Mouse (Mus musculus) kidney, adult 18-20 months (tissue): ENCODE data around the gene 1110059E24Rik.
"Not testable (repeated sequence)": the region's sequence is repeated elsewhere in the genome, so short reads cannot be mapped to it uniquely, and the experiment has no call there.

ENCODE experiments used
- DNase-seq: peaks from one replicate; pipeline ENCODE4 v3.0.0; 2021

1110059E24Rik gene

DNA sequence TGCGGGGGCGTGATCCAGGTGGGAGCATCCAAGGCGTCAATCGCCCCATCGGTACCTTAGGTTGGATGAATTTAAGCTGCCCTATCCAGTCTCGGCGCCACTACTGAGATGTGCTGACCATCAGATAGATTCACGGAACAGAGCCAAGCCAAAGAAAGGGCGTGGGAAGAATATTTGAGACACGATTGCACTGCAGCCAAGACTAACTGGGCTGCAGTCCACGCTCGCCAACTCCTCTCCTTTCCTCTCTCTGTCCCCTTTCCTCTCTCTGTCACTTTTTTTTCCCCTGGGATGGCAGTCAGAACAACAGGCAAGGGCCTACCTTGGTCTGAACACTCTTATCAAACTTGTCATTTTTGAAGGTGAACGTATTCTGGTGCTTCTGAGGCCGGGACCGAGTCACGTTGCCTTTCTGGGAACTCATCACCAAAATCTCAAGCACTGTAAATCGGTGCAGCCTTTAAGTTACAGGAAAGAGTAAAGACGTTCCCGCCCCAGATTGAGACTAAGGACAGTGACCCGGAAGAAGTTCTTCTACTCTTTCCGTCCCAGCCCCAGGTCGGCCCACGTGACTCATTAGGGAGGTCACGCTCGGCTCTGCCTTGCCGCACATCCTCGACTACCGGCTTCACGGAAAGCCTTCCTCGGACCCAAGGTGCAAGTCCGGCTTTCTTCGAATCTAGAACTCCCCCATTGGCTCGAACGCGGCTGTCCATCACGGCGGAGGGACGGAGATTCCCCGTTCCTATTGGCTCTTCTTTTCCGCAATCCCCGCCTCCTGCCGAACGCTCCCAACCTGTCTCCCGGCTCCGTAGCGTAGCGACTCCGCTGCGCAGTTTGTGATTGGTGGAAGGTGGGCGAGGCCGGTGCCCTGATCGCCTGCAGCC, at the start of gene 1110059E24Rik:
Gene 1110059E24Rik, minus strand, starts transcription at position 692 of the 887 bp plus-strand sequence.
- peak; percentile 97 for DNase-seq

DNA sequence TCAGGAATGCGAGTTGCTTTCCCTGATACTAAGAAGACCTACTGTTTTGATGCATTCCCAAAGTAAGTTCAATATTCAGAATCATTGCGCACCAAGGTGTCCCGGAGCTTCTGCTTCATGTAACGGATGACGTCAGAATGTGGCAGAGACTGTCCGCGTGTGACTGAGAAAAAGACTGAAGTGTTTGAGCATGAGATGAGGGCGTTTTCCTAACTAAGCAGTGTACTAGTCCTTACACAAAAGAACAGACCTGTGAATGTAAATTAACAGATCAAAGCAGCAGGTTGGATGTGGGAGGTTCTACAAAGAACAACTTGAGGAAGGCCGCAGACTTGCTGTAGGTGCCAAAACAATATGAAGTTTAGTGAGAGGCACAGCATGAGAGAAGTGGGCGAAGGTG, 28.2 kb upstream of the 1110059E24Rik start:
- DNase-seq: no peak

DNA sequence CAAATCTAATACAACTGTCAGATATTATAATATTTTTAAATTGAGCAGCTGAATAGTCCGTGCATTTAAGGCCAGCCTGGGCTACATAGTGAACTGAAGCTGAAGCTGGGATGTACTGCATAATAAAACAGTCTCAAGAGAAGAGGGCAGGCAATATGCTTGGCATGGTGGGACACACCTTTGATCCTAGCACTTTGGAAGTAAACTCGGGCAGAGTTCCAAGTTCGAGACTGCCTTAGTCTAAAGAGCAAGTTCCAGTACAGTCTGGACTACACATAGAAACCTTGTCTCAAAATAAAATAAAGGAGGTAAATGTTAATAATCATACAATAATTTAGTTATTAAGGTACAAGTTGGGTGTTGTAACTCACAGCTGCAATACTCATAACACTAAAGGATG, 27.3 kb upstream of the 1110059E24Rik start:
- no peak for DNase-seq

DNA sequence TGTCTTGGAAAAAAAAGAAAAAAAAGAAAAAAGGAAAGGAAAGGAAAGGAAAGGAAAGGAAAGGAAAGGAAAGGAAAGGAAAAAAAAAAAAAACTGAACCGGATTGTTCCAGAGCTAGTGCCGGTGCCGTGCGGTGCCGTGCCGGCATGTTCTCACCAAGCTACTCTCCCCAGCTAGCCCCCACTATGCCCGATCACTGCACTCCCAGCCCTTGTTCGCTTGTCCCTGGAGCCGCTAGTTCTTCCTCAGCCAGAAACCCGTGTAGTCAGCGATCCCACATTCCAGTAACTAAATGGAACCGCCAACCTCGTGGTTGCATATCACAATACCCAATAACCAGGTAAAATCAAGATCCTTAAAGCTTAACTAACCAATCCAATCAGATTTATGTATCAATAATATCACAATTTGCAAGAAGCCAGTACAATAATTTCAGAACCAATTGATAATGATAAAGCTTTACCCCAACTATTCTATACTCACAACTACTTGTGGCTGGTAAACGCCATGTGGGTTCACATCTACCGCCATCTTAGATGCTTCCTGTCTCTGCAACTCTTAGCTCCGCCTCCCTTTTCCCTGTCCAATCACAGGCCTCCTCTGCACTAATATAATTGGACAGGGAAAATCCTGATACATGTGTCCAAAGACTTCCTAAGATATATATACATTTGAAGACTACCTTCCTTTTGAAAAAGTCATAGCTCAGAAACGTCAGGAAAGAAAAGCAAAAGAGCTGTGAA, 21.7 kb upstream of the 1110059E24Rik start:
- no peak for DNase-seq

DNA sequence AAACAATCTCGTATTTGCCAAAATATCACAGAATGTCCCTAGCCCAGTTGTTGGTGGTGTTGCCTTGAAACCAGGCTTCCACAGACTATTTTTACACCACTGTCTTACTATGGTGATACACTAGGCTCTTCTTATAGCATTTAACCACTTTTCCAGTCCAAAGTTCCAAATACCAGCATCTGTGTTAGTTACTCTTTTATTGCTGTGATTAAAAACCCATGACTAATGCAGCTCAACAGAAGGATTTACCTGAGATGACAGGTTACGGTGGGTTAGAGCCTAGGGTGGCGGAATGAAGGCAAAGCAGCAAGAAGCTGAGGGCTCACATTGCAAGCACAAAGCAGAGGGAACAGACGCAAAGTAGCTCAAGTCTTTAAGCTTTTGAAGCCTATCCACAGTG, 16.9 kb upstream of the 1110059E24Rik start:
- DNase-seq: no peak

DNA sequence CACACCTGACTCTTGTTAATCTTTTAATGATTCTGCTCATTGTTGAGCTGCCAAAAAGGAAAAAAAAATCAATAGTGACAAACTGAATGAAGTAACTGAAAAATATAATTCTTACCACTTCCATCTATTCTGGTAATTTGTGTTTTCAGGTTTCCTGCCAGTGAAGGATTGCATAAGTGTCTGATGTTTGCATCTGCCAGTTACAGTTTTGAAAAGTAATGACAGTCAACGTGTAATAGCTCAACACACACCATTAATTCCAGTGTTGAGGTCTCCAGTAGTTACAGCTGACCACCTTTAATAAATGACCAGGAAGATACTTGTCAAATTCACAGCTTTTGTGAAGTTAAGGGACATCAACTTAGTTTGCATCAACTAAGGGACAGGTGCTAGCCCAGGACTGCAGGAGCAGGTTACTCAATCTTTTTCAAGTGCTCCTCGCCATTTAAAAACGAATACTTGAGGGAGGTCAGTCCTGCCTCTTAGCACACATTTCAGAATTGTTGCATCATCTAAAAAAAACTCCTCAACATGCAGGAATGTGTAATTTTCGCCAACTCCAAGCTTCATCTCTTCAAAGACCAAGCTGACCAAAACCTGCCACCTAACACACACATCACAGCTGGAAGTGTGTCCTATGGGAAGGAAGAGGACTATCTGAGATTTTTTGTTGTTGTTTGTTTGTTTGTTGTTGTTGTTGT, 11.1 kb upstream of the 1110059E24Rik start:
- DNase-seq: no peak

DNA sequence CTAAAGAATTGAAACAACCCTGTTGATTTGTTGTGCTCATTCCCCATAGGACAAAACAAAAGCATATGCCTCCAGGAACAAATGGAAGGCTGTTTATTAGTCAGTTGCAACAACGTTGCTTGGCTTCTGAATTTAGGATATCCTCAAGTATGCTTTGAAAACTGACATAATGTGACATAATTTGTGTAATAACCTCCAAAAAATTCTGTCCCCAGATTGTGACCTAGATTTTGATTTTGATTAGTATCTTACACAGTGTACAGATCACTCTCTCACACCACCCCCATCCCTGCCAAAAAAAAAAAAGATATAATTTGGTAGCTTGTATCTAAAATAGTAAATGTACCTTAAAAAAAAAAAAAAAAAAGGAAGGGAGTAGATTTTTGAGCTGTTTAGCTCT, 8.0 kb upstream of the 1110059E24Rik start:
- DNase-seq: no peak

DNA sequence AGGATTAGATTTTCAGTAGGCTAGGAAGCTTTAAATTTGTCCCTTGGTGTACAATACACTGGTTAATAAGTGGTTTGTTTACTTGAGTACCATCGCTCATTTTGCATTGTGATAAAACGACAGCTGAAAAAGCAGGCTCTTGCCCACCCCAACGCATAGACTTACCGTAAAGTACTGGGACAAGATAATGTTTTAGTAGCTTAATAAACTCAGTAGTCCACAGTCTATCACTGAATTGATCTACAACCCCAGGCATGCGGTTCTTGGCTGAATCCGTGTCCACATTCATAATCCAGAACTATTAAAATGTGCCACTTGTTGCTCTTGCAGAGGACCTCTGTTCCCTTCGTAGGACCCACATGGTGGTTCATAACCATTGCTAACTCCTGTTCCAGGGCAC, 2.0 kb upstream of the 1110059E24Rik start:
- DNase-seq: no peak

DNA sequence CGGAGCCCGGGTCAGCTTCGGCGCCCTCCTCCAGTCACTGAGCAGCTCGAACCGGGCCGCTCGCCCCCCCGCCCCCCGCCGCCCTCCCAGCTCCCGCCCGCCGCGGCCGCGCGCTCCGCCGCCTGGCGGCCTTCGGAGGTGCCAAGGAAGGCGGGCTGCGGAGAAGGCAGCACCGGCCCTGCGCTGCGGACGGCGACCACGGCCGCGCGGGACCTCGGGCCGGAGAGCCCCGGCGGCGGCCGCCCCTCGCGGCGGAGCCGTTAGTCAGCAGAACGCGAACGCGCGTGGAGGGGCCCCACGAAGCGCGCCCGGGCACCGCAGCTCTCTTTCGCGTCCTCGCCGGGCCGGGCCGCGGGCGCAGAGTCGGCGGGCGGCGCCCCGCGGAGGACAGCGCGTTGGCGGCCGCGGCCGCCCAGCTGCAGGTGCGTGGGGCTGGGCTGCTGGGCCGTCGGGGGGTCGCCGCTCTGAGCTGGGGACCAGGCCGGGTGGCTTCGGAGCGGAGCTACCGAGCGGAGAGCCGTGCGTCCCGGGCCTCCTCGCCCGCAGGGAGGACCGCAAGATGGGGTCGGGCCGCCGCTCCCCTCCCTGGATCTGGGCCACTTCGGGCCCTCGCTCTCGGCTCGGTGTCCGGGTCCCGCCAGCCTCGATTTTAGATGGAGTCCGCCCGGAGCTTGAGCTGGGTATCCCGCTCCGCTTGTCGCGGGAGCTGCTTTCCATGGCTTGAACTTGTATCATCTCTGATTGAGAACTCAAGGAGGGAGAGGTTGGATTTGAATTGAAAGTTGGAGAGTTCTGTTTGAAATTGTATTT, 601 bp upstream of the 1110059E24Rik start, which contains the start of gene Abhd17b:
Gene Abhd17b, plus strand, starts transcription at position 14 of the 810 bp plus-strand sequence.
- DNase-seq: peak; percentile 69

DNA sequence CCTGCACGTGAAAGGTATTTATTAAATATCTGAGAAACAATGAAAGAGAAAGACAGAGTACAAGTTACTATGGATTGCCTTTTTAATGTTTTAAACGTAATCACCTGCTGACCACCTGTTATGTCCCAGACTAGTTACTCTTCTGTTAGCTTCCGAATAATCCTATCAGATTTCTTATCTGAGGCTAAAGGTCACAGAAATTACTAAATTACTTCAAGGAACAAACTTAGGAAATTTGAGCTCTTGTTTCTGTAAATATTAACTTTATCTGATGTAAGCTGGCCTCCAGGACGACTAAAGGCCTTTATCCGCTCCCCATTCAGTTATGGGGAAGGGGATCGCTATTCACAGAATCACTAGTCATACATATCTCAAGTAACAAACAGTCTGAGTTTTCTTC, 1.1 kb downstream of the 1110059E24Rik start:
- DNase-seq: no peak

DNA sequence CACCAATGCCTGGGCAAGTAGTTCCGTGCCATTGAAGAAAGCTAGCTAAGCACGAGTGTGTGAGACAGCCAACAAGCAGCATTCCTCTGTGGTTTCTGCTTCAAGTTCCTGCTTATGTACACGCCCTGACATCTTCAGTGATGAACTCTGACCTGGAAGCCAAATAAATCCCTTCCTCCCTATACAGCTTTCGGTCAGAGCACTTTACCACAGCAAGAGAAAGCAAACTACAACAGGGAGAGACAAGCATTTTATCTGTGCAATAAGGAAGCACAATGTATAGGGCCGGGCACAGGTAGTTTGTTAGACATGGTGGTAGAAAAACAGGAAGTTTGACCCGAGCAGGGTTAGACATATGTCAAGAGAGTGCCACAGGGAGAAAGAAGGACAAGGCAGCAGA, 6.6 kb downstream of the 1110059E24Rik start:
- DNase-seq: no peak

DNA sequence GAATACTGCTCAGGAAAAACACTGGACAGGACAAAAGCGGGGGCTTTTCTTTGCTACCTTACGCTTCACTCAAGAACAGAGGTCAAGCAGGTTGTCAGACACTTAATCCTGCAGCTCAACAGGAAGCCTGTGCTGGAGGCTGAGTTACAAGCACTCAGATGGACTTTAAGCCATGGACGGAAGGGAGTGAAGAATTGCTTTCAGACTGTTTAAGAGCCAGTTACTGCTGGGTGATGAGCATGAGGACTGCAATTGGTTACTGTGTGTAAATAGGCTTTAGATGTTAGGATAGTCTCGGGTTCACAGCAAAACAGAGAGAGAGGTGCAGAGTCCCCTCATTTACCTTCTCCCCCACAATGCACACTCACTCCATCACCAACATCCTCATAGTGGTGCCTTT, 7.5 kb downstream of the 1110059E24Rik start:
- DNase-seq: no peak

DNA sequence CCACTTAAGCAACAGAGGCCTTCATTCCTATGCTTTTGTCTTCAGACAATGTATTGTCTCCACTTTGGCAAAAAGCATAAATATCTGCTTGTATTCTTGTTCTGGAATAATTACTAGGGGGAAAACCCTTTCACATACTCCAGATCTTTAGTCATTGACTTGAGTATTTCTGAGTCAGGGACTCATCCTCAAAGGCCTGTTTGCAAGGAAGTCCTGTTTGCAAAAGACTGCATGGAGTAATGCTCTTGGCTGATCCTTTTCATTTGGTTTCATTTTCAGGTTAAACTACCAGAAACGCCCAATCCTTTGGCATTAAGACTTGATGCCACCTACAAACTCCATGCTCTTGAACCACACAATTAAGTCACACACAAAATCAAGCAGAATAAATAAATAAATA, 8.8 kb downstream of the 1110059E24Rik start:
- no peak for DNase-seq

DNA sequence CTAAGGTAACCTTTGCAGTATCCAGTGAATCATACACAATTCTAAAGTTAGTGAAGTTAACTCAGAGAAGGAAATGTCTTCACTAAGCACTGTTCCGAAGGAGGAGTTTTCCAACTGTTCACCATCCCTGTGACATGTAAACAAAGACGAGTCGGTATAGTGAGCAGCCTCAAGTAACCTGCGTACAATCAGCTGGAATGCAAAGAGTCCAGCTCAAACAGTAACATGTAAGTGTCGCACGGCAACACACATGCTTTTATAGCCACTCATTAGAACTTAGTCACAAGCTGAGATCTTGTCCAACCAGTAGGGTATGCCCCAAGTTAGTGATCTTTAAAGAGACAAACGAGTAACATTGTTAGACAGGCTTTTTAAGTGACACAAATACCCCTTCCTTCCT, 15.1 kb downstream of the 1110059E24Rik start:
- no peak for DNase-seq

DNA sequence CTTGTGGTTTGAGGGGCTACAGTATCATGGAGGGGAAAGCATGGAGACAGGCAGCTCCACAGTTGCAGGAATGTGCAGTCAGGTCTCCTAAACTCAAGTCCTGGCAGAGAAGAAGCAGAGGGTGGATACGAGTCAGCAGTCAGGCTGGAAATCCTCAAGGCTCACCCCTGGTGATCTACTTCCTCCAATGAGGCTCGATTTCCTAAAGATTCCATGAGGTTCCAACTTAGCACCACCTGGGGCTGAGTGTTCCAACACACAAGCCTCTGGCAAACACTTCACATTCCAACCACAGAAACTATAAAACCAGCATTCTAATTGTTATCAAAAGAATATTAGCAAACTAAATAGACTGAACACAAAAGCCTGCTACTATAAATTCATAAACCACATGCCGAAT, 15.9 kb downstream of the 1110059E24Rik start:
- no peak for DNase-seq

DNA sequence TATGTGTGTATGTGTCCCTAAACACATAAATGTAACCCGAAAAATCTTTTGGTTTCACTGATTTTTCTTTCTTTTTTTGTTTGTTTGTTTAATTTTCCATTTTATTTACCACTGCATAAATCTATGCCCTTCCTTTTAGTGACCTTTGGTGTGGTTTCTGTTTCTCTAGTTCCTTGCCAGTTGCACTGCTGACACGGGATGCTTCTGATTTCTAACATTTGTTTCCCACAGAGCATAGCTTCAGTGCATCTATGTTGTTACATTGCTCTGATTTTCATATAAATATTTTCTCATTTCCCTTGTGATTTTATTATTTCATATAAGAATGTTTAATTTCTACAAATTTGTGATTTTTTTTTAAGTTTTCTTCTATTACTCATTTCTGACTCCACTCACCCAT, 17.4 kb downstream of the 1110059E24Rik start:
- no peak for DNase-seq

DNA sequence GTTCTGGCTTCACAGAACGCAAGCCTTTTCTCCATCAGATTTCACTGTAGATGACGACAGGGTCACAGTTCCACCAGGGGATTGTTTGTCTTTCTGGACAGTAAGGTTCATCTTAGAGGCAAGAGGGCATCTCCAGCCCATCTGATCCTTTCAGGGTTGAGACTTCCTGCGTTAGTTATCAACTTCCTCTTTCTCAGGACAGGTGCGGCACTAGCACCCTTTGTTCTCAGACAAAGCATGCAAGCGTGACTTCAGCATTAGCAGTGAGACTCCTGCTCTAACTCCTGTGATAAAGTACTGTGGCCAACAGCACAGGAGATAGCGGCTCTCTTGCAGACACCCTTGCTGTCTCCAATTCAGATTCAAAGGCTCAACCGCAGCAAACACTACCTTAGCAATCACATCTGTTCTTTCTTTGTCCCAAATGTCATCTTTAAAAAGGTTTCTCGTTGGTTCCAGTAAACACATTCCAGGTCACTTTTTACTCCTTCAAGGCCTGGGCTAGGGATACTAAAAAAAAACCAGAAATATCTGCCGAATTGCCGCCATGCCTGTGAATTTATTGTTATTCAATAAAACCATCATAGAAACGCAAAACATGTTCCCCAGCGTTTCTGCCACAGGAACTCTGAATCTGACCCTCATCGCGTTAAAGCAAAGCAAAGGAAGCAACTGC, 22.0 kb downstream of the 1110059E24Rik start:
- DNase-seq: no peak

DNA sequence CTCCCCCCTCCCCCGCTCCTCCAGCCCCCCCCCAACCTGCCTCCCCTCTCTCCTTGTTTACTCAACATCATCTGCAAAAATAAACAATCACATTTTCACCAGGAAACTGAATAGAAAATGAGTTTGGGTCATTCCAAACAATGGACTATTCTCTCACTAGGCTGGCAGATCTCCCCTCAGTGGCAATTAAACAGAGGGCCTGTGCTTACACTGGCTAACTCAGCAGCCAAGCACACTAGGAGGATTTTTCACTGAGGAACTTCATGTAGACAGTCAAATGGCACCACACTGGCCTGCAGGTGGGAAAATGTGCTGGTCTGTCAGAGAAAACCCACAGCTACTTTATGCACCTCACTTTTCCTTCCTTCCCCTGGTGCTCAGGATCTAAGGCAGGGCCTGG, 23.3 kb downstream of the 1110059E24Rik start:
- DNase-seq: no peak

DNA sequence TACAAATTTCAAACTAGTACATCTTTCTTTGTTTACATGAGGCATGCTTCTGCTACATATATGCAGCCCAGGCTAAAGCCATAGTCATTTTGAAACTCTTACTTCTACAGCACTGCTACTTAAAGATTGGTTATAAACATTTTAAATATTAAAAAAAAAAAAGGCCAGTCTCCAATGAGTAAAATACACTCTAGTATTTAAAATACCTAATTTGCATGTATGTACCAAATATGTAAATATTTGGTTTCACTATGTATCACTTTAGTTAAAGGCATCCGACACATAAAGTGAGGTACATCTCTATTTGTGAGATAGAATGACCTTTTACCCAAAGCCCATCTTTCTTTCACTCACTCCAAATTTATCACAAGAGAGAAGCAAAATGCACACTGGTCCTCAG, 23.7 kb downstream of the 1110059E24Rik start:
- no peak for DNase-seq

DNA sequence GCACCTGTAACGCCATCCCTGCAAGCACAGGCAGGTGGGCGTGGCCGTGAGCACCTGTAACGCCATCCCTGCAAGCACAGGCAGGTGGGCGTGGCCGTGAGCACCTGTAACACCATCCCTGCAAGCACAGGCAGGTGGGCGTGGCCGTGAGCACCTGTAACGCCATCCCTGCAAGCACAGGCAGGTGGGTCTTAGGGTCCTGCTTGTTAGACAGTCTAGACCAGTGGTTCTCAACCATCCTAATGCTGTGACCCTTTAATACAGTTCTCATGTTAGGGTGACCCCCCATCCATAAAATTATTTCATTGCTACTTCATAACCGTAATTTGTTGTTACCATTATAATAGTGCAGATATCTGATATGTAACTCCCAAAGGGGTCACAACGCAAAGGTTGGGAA, 24.3 kb downstream of the 1110059E24Rik start:
- not testable (repeated sequence) for DNase-seq

DNA sequence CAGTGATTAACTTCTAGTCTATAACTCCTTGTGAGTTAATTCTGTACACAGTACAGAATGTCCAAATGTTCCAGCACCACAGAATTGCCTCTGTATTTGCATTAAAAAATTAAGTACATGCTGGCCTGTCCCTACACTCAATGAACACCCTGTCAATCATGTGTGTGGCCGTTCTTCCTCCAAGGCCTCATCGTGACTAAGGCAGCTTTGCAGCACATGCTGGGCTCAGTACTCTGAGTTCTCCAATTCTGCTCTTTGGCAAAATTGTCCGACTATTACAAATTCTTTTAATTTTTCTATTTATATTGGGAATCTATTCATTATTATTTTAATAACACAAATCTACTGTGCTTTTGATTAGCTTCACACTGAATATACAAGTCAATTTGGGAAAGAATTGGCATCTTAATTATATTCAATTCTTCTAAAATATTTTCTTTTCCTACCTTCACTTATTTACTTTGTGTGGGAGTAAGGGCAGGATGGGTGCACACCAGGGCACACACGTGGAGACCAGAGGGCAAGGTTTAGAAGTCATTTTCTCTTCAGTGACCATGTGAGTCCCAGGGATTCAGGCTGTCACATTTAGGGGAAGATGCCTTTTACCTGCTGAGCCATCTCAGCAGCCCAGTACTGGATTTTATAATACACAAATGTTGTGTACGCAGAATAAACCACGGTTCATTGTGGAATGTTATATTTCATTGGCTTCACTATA, 26.3 kb downstream of the 1110059E24Rik start:
- no peak for DNase-seq
